Mouse (Mus musculus): ENCODE measurements around the gene Snx32. TPM values are rescaled to one million over a fixed set of nuclear protein-coding genes. Genes with fewer than 3 reads are reported as not detected.

The Snx32 gene
- total RNA-seq, 2 experiments from 2014 or later, result 6.2 to 8.1 TPM

Other genes starting within 250 kb of the Snx32 start
- 10 to 100 TPM; 21.1 TPM for gene Pacs1, start 237.4 kb downstream of the Snx32 start, total RNA-seq (2021)
- 100 to 1,000 TPM; 110 to 115 TPM for gene Sf3b2, start 215.1 kb downstream of the Snx32 start, total RNA-seq (2021)
- 10 to 100 TPM; 24.5 to 25.7 TPM for gene Gal3st3, start 212.2 kb downstream of the Snx32 start, total RNA-seq (2021)
- not detected for gene Catsper1, start 174.8 kb downstream of the Snx32 start, total RNA-seq (2021)
- gene Cst6, start 161.0 kb downstream of the Snx32 start, total RNA-seq (2021), result 1 to 10 TPM; 7.4 to 9.6 TPM
- gene Eif1ad, start 143.8 kb downstream of the Snx32 start, total RNA-seq (2021), result 10 to 100 TPM; 17.6 to 19.4 TPM
- gene Banf1, start 143.4 kb downstream of the Snx32 start, total RNA-seq (2021), result 100 to 1,000 TPM; 122 to 132 TPM
- gene Sart1, start 121.8 kb downstream of the Snx32 start, total RNA-seq (2021), result 10 to 100 TPM; 45.3 to 58.7 TPM
- gene Tsga10ip, start 108.0 kb downstream of the Snx32 start, total RNA-seq (2021), result under 1 TPM; 0.28 to 0.88 TPM
- gene Drap1, start 85.6 kb downstream of the Snx32 start, total RNA-seq (2021), result 100 to 1,000 TPM; 289 to 292 TPM
- gene AI837181, start 85.4 kb downstream of the Snx32 start, total RNA-seq (2021), result 10 to 100 TPM; 34.9 to 36.2 TPM
- gene Fosl1, start 63.0 kb downstream of the Snx32 start, total RNA-seq (2021), result not detected
- gene Ccdc85b, start 52.6 kb downstream of the Snx32 start, total RNA-seq (2021), result 10 to 100 TPM in 1 of 2 experiments, 1 to 10 TPM in 1; 7.8 to 11.9 TPM
- gene Fibp, start 49.9 kb downstream of the Snx32 start, total RNA-seq (2021), result 10 to 100 TPM; 45.5 to 51.0 TPM
- gene Ctsw, start 42.0 kb downstream of the Snx32 start, total RNA-seq (2021), result under 1 TPM in 1 of 2 experiments, not detected in 1; 0.45 TPM
- 10 to 100 TPM in 1 of 2 experiments, 1 to 10 TPM in 1; 9.9 to 10.3 TPM for gene Efemp2, start 36.6 kb downstream of the Snx32 start, total RNA-seq (2021)
- gene Mus81, start 22.1 kb downstream of the Snx32 start, total RNA-seq (2021), result 10 to 100 TPM; 21.0 to 21.5 TPM
- gene Cfl1, start 20.1 kb downstream of the Snx32 start, total RNA-seq (2021), result 100 to 1,000 TPM; 209 to 212 TPM
- gene 1700020D05Rik, start 6.8 kb downstream of the Snx32 start, total RNA-seq (2021), result 1 to 10 TPM in 1 of 2 experiments, under 1 TPM in 1; 0.78 to 1.0 TPM
- not detected for gene Ovol1, start 50.1 kb upstream of the Snx32 start, total RNA-seq (2021)
- gene Ap5b1, start 57.5 kb upstream of the Snx32 start, total RNA-seq (2021), result 1 to 10 TPM; 3.0 to 3.2 TPM
- 10 to 100 TPM; 43.7 to 49.7 TPM for gene Rnaseh2c, start 91.3 kb upstream of the Snx32 start, total RNA-seq (2021)
- gene Kat5, start 99.7 kb upstream of the Snx32 start, total RNA-seq (2021), result 10 to 100 TPM; 24.8 to 26.5 TPM
- 10 to 100 TPM; 22.7 to 29.9 TPM for gene Rela, start 126.9 kb upstream of the Snx32 start, total RNA-seq (2021)
- 10 to 100 TPM; 23.3 to 31.3 TPM for gene Sipa1, start 153.2 kb upstream of the Snx32 start, total RNA-seq (2021)
- 10 to 100 TPM; 24.0 to 30.4 TPM for gene Map3k11, start 178.2 kb upstream of the Snx32 start, total RNA-seq (2021)
- gene Pcnx3, start 178.4 kb upstream of the Snx32 start, total RNA-seq (2021), result 10 to 100 TPM; 17.8 to 18.0 TPM
- gene Kcnk7, start 193.8 kb upstream of the Snx32 start, total RNA-seq (2021), result not detected
- gene Ehbp1l1, start 215.8 kb upstream of the Snx32 start, total RNA-seq (2021), result 100 to 1,000 TPM; 140 to 149 TPM
- 10 to 100 TPM; 29.5 to 31.5 TPM for gene Fam89b, start 219.1 kb upstream of the Snx32 start, total RNA-seq (2021)
- gene Ltbp3, start 230.4 kb upstream of the Snx32 start, total RNA-seq (2021), result 10 to 100 TPM; 36.6 to 37.2 TPM

Measured in heart, postnatal 25 days (tissue).